Mouse (Mus musculus): ENCODE measurements at regions not wholly inside any gene's neighbourhood (a gene's known extent, or its start where the extent isn't known, plus 50 kb on each side); places are given as distances from the start of the nearest gene placed in this dataset.

DNA sequence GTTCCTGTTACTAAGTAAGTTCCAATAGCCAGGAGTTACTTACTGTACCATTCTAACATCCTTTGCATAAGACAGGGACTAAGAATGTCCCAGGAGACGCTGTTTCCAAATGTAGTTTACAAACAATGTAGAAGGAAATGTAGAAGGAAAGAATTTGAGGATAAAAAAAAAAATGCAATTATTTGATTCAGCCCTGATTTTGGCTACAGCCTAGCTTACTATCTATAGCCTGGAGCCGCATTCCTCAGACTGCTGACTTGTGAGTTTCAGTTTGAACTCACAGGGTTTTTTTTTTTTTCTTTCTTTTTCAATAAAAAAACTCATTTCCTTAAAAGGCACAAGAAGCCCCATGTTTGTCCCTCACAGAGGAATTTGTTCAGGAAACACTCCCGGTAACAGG lies 321.2 kb upstream of the Prickle1 start:
- no peaks in the 10 kb centered on the region for H3K79me2 ChIP-seq (ENCODE audit: control insufficient read depth, insufficient read depth, low read length, poor library complexity)
- H3K4me1 ChIP-seq (ENCODE audit: control insufficient read depth in 1 of 2, insufficient read depth in 2 of 2, low read length in 2 of 2) = no peaks in the 10 kb centered on the region
- H3K36me3 ChIP-seq (ENCODE audit: control insufficient read depth in 1 of 2, insufficient read depth in 2 of 2, low read length in 2 of 2) = no peaks in the 10 kb centered on the region
- H3K27me3 ChIP-seq (ENCODE audit: control insufficient read depth in 1 of 2, insufficient read depth in 2 of 2, low read length in 2 of 2) = no peaks in the 10 kb centered on the region
- H3K27ac ChIP-seq (ENCODE audit: control insufficient read depth, low read depth, low read length) = no peak overlapping the region
- no peak overlapping the region for H3K9ac ChIP-seq (ENCODE audit: control insufficient read depth, low read depth, low read length, poor library complexity, severe bottlenecking)
- no peaks in the 10 kb centered on the region for H3K9me3 ChIP-seq (replicated peaks; ENCODE audit: insufficient read depth, low read length)
- no peak for TF ChIP-seq ETS1 (IDR thresholded peaks at IDR 0.05; ENCODE audit: low read depth, low read length)
- no peak for TF ChIP-seq TBP (IDR thresholded peaks at IDR 0.05; ENCODE audit: low read depth, low read length)
- TF ChIP-seq ZC3H11A (IDR thresholded peaks at IDR 0.05; ENCODE audit: low read depth, low read length) = no peak
- TF ChIP-seq ELF1 (IDR thresholded peaks at IDR 0.05; ENCODE audit: low read depth, low read length) = no peak
- TF ChIP-seq KAT2A (conservative IDR thresholded peaks at IDR 0.05; ENCODE audit: low read depth, low read length) = no peak
- TF ChIP-seq MXI1 (IDR thresholded peaks at IDR 0.05; ENCODE audit: low read depth, low read length) = no peak
- no peak for TF ChIP-seq MYC (IDR thresholded peaks at IDR 0.05; ENCODE audit: low read depth, low read length)
- no peak for TF ChIP-seq MAX (IDR thresholded peaks at IDR 0.05; ENCODE audit: low read length)
- TF ChIP-seq POLR2AphosphoS2 (IDR thresholded peaks at IDR 0.05; ENCODE audit: low read length) = no peak
- TF ChIP-seq MEF2A (IDR thresholded peaks at IDR 0.05; ENCODE audit: extremely low read depth, insufficient replicate concordance, low read depth, low read length, poor library complexity, severe bottlenecking) = no peak
- no peak for TF ChIP-seq E2F4 (IDR thresholded peaks at IDR 0.05; ENCODE audit: borderline replicate concordance, low read depth, low read length)
- no peak for TF ChIP-seq UBTF (IDR thresholded peaks at IDR 0.05; ENCODE audit: borderline replicate concordance, insufficient read depth, low read depth, low read length)
- no peak for TF ChIP-seq RAD21 (IDR thresholded peaks at IDR 0.05; ENCODE audit: low read depth, low read length)
- no peak for TF ChIP-seq ZNF384 (IDR thresholded peaks at IDR 0.05; ENCODE audit: low read depth, low read length)
- no peak for DNase-seq (ENCODE audit: low read depth, low spot score)
- H3K4me3 ChIP-seq (ENCODE audit: control insufficient read depth in 1 of 2, insufficient read depth in 1 of 2, low read depth in 2 of 2, low read length in 2 of 2) = no peak overlapping the region

DNA sequence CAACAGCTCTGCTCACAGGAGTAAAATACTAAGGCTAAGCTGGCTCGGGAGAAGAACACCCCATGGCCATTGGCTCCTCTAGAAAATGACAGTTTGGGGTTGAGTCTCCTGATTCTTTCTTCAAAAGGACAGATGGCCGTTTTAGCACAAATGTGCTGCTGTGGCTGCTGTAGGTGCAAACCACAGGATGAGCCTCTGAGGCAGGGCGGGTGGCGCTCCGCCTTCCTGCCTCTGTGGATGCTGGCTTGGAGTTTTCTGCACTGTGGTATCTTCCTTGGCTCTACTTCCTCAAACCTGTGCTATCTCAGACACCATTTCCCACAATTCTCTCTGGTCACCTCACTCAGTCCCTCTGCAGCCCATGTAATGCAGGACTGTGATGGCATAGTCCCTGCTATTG lies 317.8 kb upstream of the Prickle1 start:
- H3K27me3 ChIP-seq (ENCODE audit: control insufficient read depth in 1 of 2, insufficient read depth in 2 of 2, low read length in 2 of 2) = no peaks in the 10 kb centered on the region
- DNase-seq (ENCODE audit: low read depth, low spot score) = no peak
- TF ChIP-seq MXI1 (IDR thresholded peaks at IDR 0.05; ENCODE audit: low read depth, low read length) (no peak), KAT2A (conservative IDR thresholded peaks at IDR 0.05; ENCODE audit: low read depth, low read length) (no peak), EP300 (IDR thresholded peaks at IDR 0.05; ENCODE audit: low read depth in 1 of 2, low read length in 2 of 2) (no peak), MAZ (IDR thresholded peaks at IDR 0.05; ENCODE audit: low read depth, low read length) (no peak), CTCF (IDR thresholded peaks at IDR 0.05 in 2 of 3, conservative IDR thresholded peaks at IDR 0.05 in 1 of 3; ENCODE audit: control insufficient read depth in 1 of 3, insufficient read depth in 1 of 3, low read depth in 2 of 3, low read length in 3 of 3, poor library complexity in 1 of 3, severe bottlenecking in 1 of 3) (no peak), UBTF (IDR thresholded peaks at IDR 0.05; ENCODE audit: borderline replicate concordance, insufficient read depth, low read depth, low read length) (no peak), TBP (IDR thresholded peaks at IDR 0.05; ENCODE audit: low read depth, low read length) (no peak), CHD1 (IDR thresholded peaks at IDR 0.05; ENCODE audit: low read depth, low read length) (no peak), USF1 (IDR thresholded peaks at IDR 0.05; ENCODE audit: low read depth, low read length) (no peak), RCOR1 (IDR thresholded peaks at IDR 0.05; ENCODE audit: low read depth, low read length) (no peak), ZC3H11A (IDR thresholded peaks at IDR 0.05; ENCODE audit: low read depth, low read length) (no peak), TCF12 (IDR thresholded peaks at IDR 0.05; ENCODE audit: low read depth, low read length) (no peak), ZMIZ1 (IDR thresholded peaks at IDR 0.05; ENCODE audit: low read depth, low read length) (no peak), POLR2AphosphoS2 (IDR thresholded peaks at IDR 0.05; ENCODE audit: low read length) (no peak), TAL1 (IDR thresholded peaks at IDR 0.05; ENCODE audit: low read length) (no peak), RAD21 (IDR thresholded peaks at IDR 0.05; ENCODE audit: low read depth, low read length) (no peak), POLR2A (IDR thresholded peaks at IDR 0.05; ENCODE audit: control insufficient read depth in 1 of 2, insufficient read depth in 1 of 2, low read depth in 1 of 2, low read length in 2 of 2, poor library complexity in 1 of 2) (no peak)

More for the DNA sequence above, 317.8 kb upstream of the Prickle1 start:
- Histone ChIP-seq H3K9me3 (replicated peaks; ENCODE audit: insufficient read depth, low read length) (no peaks in the 10 kb centered on the region), H3K27ac (ENCODE audit: control insufficient read depth, low read depth, low read length) (no peak overlapping the region), H3K4me3 (ENCODE audit: control insufficient read depth in 1 of 2, insufficient read depth in 1 of 2, low read depth in 2 of 2, low read length in 2 of 2) (no peak overlapping the region), H3K9ac (ENCODE audit: control insufficient read depth, low read depth, low read length, poor library complexity, severe bottlenecking) (no peak overlapping the region), H3K79me2 (ENCODE audit: control insufficient read depth, insufficient read depth, low read length, poor library complexity) (no peaks in the 10 kb centered on the region), H3K36me3 (ENCODE audit: control insufficient read depth in 1 of 2, insufficient read depth in 2 of 2, low read length in 2 of 2) (no peaks in the 10 kb centered on the region), H3K4me1 (ENCODE audit: control insufficient read depth in 1 of 2, insufficient read depth in 2 of 2, low read length in 2 of 2) (no peaks in the 10 kb centered on the region)
